Mouse (Mus musculus) ES-E14 (cell line): Measurements from ENCODE around the gene Aco2.

Experiments used
- CHD2 ChIP-seq: IDR thresholded peaks from 2 replicates; pipeline ENCODE4 v1.6.1; 2014; ENCODE audit warnings: mild to moderate bottlenecking, low read depth, low read length, inconsistent platforms
- HCFC1 ChIP-seq: IDR thresholded peaks from 2 replicates; pipeline ENCODE4 v1.6.1; 2012; ENCODE audit warnings: low read length, inconsistent platforms, borderline replicate concordance; ENCODE audit not compliant: insufficient read depth
- MAFK ChIP-seq: IDR thresholded peaks from 2 replicates; pipeline ENCODE4 v1.6.1; 2014; ENCODE audit warnings: mild to moderate bottlenecking, low read depth, low read length, inconsistent platforms; ENCODE audit not compliant: insufficient read depth
- ZC3H11A ChIP-seq: IDR thresholded peaks from 2 replicates; pipeline ENCODE4 v1.6.1; 2012; ENCODE audit warnings: low read depth, mild to moderate bottlenecking, inconsistent platforms, low read length, borderline replicate concordance
- ZNF384 ChIP-seq: IDR thresholded peaks from 2 replicates; pipeline ENCODE4 v1.6.1; 2012; ENCODE audit warnings: low read depth, low read length, inconsistent platforms

GRCm38 (mm10) chr15:81842275-81842674, 29.8 kb upstream of the Aco2 start:
- TF ChIP-seq MAFK (no peak), ZC3H11A (no peak), ZNF384 (no peak), HCFC1 (no peak), CHD2 (no peak)
